Mouse (Mus musculus) limb, embryonic 11.5 days (tissue): ENCODE results near the gene Bhlhe41. TPM values are rescaled to one million over a fixed set of nuclear protein-coding genes. Genes with fewer than 3 reads are reported as not detected.

ENCODE experiments used
- ATAC-seq: fragments of 200-750 bp; cut with Nextera tagmentation; 2 replicates; pipeline ENCODE4 v1.8.0; 2017; ENCODE audit warnings: low read depth; ENCODE audit not compliant: insufficient number of reproducible peaks, low FRiP score, low TSS enrichment
- DNase-seq: peaks from one replicate; pipeline ENCODE4 v3.0.0-alpha.2; 2015; ENCODE audit warnings: low spot score
- H3K27ac ChIP-seq: fragments of 300-500 bp; sonication (generic); replicated peaks from 2 replicates; pipeline ENCODE4 v1.5.1; 2014; ENCODE audit warnings: low read depth, mild to moderate bottlenecking, low read length
- H3K27me3 ChIP-seq: fragments of 300-500 bp; sonication (generic); 2 replicates; pipeline ENCODE4 v1.6.1; 2014; ENCODE audit warnings: mild to moderate bottlenecking, low read length, mixed read lengths; ENCODE audit not compliant: control insufficient read depth, insufficient read depth
- H3K36me3 ChIP-seq: fragments of 300-500 bp; sonication (generic); 2 replicates; pipeline ENCODE4 v1.6.1; 2014; ENCODE audit warnings: mild to moderate bottlenecking, low read length, moderate library complexity, mixed read lengths; ENCODE audit not compliant: control insufficient read depth, insufficient read depth
- H3K4me1 ChIP-seq: fragments of 300-500 bp; sonication (generic); 2 replicates; pipeline ENCODE4 v1.6.1; 2014; ENCODE audit warnings: low read length, mixed read lengths; ENCODE audit not compliant: control insufficient read depth, insufficient read depth
- H3K4me2 ChIP-seq: fragments of 300-500 bp; sonication (generic); 2 replicates; pipeline ENCODE4 v1.6.1; 2014; ENCODE audit warnings: low read depth, mild to moderate bottlenecking, moderate library complexity; ENCODE audit not compliant: severe bottlenecking
- H3K4me3 ChIP-seq: fragments of 300-500 bp; sonication (generic); 2 replicates; pipeline ENCODE4 v1.5.1; 2014; ENCODE audit warnings: low read depth, low read length
- H3K9ac ChIP-seq: fragments of 300-500 bp; sonication (generic); 2 replicates; pipeline ENCODE4 v1.6.1; 2014; ENCODE audit warnings: mild to moderate bottlenecking, low read length
- H3K9me3 ChIP-seq: fragments of 300-500 bp; sonication (generic); 2 replicates; pipeline ENCODE4 v1.6.1; 2016; ENCODE audit warnings: low read length; ENCODE audit not compliant: control insufficient read depth
- WGBS: fragments of 180-500 bp; shearing (Covaris S2); extraction: QIAGEN DNeasy Blood & Tissue Kit; methylation state at CpG from one replicate; pipeline ENCODE4 v1.1.7; 2014; 5-methylcytosine and 5-hydroxymethylcytosine counted together
- polyA plus RNA-seq: library from polyadenylated mRNA; unstranded; fragments of >200 nt; fragmentation: Nextera tagmentation; extraction: Ambion mirVana; gene quantifications from 2 replicates; pipeline ENCODE4 v1.2.1, GENCODE M21; 2014

The Bhlhe41 gene
- polyA plus RNA-seq, 1 experiment from 2014 or later: 0.49 TPM

GRCm38 (mm10) chr6:145835359-145835758 lies 30.0 kb downstream of the Bhlhe41 start:
- no peak overlapping the region for H3K4me3 ChIP-seq
- 47% methylated on average over 6 of the region's 6 CpGs for WGBS
- no peaks in the 10 kb centered on the region for H3K4me1 ChIP-seq
- no peak overlapping the region for H3K9ac ChIP-seq
- no peaks in the 10 kb centered on the region for H3K9me3 ChIP-seq
- no peak for ATAC-seq
- no peak overlapping the region for H3K27ac ChIP-seq
- H3K4me2 ChIP-seq: no peak overlapping the region
- no peaks in the 10 kb centered on the region for H3K27me3 ChIP-seq
- no peaks in the 10 kb centered on the region for H3K36me3 ChIP-seq
- no peak for DNase-seq

GRCm38 (mm10) chr6:145832927-145833326 lies 32.4 kb downstream of the Bhlhe41 start:
- no peaks in the 10 kb centered on the region for H3K36me3 ChIP-seq
- H3K4me2 ChIP-seq: no peak overlapping the region
- no peak overlapping the region for H3K27ac ChIP-seq
- no peaks in the 10 kb centered on the region for H3K27me3 ChIP-seq
- no peaks in the 10 kb centered on the region for H3K9me3 ChIP-seq
- 78% methylated on average over 8 of the region's 8 CpGs for WGBS
- H3K4me3 ChIP-seq: no peak overlapping the region
- ATAC-seq (no peak), DNase-seq (no peak)
- no peaks in the 10 kb centered on the region for H3K4me1 ChIP-seq
- no peak overlapping the region for H3K9ac ChIP-seq

DNA sequence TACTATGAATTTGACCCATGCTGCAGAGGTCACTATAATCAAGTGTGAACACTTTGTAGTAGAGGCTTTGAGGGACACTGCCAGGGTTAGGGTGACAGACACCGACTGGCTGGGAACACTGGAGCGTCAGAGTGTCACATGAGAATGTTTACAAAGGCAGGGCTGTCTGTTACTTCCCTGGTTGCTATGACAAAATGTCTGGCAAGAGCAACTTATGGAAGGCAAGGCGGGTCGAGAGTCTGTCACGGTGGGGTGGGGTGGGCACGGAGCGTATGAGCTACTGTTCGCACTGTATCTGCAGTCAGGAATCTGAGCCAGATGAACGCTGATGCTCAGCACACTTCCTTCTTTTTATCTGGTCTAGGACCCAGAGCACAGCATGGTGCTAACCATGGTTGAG lies 34.7 kb downstream of the Bhlhe41 start:
- ATAC-seq: no peak
- no peak for DNase-seq
- Histone ChIP-seq H3K4me2 (no peak overlapping the region), H3K9me3 (no peaks in the 10 kb centered on the region), H3K4me3 (no peak overlapping the region), H3K27me3 (no peaks in the 10 kb centered on the region), H3K9ac (no peak overlapping the region), H3K27ac (no peak overlapping the region), H3K36me3 (no peaks in the 10 kb centered on the region), H3K4me1 (no peaks in the 10 kb centered on the region)
- WGBS: 59% methylated on average over 9 of the region's 9 CpGs

- Histone ChIP-seq H3K4me1 (no peaks in the 10 kb centered on the region), H3K9me3 (no peaks in the 10 kb centered on the region; the same call in 1 of the 2 replicates), H3K36me3 (no peaks in the 10 kb centered on the region), H3K27ac (no peak overlapping the region), H3K27me3 (no peaks in the 10 kb centered on the region), H3K4me2 (no peak overlapping the region), H3K4me3 (no peak overlapping the region), H3K9ac (no peak overlapping the region)
- ATAC-seq: peak; percentile 54; the same call in 1 of the 2 replicates
- DNase-seq: peak; percentile 78
- WGBS: 20% methylated on average over 8 of the region's 8 CpGs
Observed at GRCm38 (mm10) chr6:145830117-145830516, 35.2 kb downstream of the Bhlhe41 start.

GRCm38 (mm10) chr6:145829062-145829835 lies 36.1 kb downstream of the Bhlhe41 start:
- Histone ChIP-seq H3K4me3 (no peak overlapping the region), H3K9ac (no peak overlapping the region), H3K27ac (no peak overlapping the region), H3K27me3 (no peaks in the 10 kb centered on the region), H3K36me3 (no peaks in the 10 kb centered on the region), H3K4me2 (no peak overlapping the region), H3K4me1 (no peaks in the 10 kb centered on the region), H3K9me3 (no peaks in the 10 kb centered on the region; the same call in 1 of the 2 replicates)
- ATAC-seq (no peak), DNase-seq (no peak)
- WGBS: 75% methylated on average over 16 of the region's 16 CpGs

- DNase-seq: no peak
- 91% methylated on average over 4 of the region's 4 CpGs for WGBS
- no peak for ATAC-seq
- H3K4me2 ChIP-seq: no peak overlapping the region
- no peak overlapping the region for H3K9ac ChIP-seq
- H3K4me1 ChIP-seq: 0 out of 2 replicates have a peak, but pooled peaks cover 3% of the 10 kb centered on the region
- no peak overlapping the region for H3K4me3 ChIP-seq
- H3K9me3 ChIP-seq: no peaks in the 10 kb centered on the region; the same call in 1 of the 2 replicates
- no peak overlapping the region for H3K27ac ChIP-seq
- H3K36me3 ChIP-seq: no peaks in the 10 kb centered on the region
- no peaks in the 10 kb centered on the region for H3K27me3 ChIP-seq
Observed at GRCm38 (mm10) chr6:145826305-145826704, 39.1 kb downstream of the Bhlhe41 start.

DNA sequence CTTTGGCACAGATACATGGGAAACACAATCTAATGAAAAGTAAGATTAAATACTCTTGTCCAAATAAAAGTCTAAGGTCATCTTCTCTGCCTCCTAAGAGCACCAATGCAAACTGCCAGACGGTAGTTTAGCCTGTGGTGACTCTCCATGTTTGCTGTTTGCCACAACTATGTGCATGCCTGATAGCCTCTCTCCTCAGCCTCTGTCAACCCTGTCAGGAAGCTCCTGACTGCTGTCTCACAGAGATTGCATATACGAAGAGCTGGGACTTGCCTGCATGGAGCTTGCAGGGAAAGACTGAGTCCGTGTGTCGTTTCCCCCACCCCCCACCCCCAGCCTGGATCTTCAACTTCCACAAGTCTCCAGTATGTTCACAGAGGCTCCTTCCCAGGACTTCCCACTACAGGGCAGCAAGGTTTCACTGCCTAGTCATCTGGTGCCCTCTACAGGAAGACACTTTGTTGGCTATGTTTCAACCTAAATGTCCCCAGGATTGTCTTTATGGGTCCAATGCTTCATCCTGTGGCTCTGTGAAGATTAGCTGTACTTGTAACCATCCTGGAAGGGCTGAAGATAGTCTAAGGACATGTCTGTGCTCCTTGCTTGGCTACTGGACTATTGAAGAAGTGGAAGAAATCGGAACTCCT lies 41.6 kb downstream of the Bhlhe41 start:
- Histone ChIP-seq H3K4me3 (no peak overlapping the region), H3K9me3 (no peaks in the 10 kb centered on the region; the same call in 1 of the 2 replicates), H3K9ac (no peak overlapping the region), H3K4me2 (no peak overlapping the region), H3K27ac (no peak overlapping the region), H3K27me3 (no peaks in the 10 kb centered on the region), H3K4me1 (0 out of 2 replicates have a peak, but pooled peaks cover 3% of the 10 kb centered on the region), H3K36me3 (no peaks in the 10 kb centered on the region)
- ATAC-seq: no peak
- DNase-seq: peak; percentile 27
- 59% methylated on average over 5 of the region's 5 CpGs for WGBS

DNA sequence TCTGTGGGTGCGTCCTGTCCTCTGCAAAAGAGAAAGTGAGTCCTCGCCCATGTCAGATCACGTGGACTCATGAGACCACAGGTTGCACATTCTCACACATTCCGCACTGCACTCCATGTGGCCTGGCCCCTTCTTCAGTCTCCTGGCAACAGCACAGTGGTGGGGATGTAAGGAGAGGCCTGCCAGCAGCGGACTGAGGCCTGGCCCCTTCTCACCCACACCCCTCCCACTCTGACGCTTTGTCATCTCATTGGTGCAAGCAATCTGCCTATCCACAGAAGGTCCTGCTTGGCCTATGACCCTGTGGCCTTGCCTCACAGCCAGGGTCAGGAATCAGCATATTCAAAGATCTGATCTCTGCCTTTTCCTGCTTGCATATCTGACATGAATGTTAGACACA lies 42.3 kb downstream of the Bhlhe41 start:
- Histone ChIP-seq H3K4me1 (0 out of 2 replicates have a peak, but pooled peaks cover 3% of the 10 kb centered on the region), H3K4me2 (no peak overlapping the region), H3K9me3 (no peaks in the 10 kb centered on the region; the same call in 1 of the 2 replicates), H3K27ac (no peak overlapping the region), H3K4me3 (no peak overlapping the region), H3K9ac (no peak overlapping the region), H3K36me3 (no peaks in the 10 kb centered on the region), H3K27me3 (no peaks in the 10 kb centered on the region)
- DNase-seq: no peak
- 0 out of 2 replicates have a peak, but pooled peaks have one; percentile 39 for ATAC-seq
- WGBS: 69% methylated on average over 6 of the region's 6 CpGs
